Mouse (Mus musculus): ENCODE results near the gene Gipc2. TPM values are rescaled to one million over a fixed set of nuclear protein-coding genes. Genes with fewer than 3 reads are reported as not detected.

Gene Gipc2
- polyA plus RNA-seq, 1 experiment from 2014 or later: 2.1 TPM

DNA sequence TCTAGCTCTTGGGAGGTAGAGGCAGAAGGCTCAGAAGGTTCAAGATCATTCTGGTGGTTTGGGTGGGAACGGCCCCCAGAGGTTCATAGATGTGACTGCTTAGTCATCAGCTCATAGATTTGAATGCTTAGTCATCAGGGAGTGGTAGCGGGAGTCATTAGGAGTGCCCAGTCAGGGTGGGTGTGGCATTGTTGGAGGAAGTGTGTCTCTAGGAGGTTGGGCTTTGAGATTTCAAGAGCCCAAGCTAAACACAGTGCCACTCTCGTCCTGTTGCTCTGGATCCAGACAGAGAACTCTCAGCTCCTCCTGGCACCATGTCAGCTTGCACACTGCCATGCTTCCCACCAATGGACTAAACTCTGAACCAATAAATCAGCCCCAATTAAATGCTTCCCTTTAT is 43.3 kb downstream of the Gipc2 start:
- H3K27ac ChIP-seq: no peak overlapping the region
- no peak overlapping the region for H3K9ac ChIP-seq
- no peak overlapping the region for H3K4me2 ChIP-seq
- WGBS: 79% methylated on average over 3 of the region's 3 CpGs
- no peaks in the 10 kb centered on the region for H3K4me1 ChIP-seq
- ATAC-seq: no peak
- H3K9me3 ChIP-seq (replicated peaks): no peaks in the 10 kb centered on the region
- H3K36me3 ChIP-seq (ENCODE audit: poor library complexity, severe bottlenecking): no peaks in the 10 kb centered on the region
- H3K4me3 ChIP-seq: no peak overlapping the region
- no peaks in the 10 kb centered on the region for H3K27me3 ChIP-seq

DNA sequence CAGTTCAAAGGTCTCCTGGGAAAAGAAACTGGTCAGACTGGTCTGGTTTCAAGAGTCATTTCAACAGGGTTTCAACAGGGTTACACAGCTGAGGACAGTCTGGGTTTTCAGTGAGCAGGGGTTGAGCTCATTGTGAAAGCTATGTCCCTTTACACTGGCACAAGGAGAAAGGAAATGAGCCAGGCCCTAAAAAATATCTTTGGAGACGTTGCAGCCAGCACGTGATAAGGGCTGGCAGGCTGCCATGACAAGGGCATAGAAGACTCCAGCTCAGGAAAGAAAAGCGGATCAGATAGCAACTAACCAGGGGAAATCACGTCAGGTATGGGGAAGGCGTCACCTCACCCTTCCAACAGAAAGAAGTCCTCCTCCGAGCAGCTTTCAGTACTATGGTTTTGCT is 43.9 kb downstream of the Gipc2 start:
- Histone ChIP-seq H3K9ac (no peak overlapping the region), H3K36me3 (ENCODE audit: poor library complexity, severe bottlenecking) (no peaks in the 10 kb centered on the region), H3K4me2 (no peak overlapping the region), H3K27me3 (no peaks in the 10 kb centered on the region), H3K4me3 (no peak overlapping the region), H3K4me1 (no peaks in the 10 kb centered on the region), H3K9me3 (replicated peaks) (no peaks in the 10 kb centered on the region), H3K27ac (no peak overlapping the region)
- 58% methylated on average over 6 of the region's 6 CpGs for WGBS
- ATAC-seq: no peak

DNA sequence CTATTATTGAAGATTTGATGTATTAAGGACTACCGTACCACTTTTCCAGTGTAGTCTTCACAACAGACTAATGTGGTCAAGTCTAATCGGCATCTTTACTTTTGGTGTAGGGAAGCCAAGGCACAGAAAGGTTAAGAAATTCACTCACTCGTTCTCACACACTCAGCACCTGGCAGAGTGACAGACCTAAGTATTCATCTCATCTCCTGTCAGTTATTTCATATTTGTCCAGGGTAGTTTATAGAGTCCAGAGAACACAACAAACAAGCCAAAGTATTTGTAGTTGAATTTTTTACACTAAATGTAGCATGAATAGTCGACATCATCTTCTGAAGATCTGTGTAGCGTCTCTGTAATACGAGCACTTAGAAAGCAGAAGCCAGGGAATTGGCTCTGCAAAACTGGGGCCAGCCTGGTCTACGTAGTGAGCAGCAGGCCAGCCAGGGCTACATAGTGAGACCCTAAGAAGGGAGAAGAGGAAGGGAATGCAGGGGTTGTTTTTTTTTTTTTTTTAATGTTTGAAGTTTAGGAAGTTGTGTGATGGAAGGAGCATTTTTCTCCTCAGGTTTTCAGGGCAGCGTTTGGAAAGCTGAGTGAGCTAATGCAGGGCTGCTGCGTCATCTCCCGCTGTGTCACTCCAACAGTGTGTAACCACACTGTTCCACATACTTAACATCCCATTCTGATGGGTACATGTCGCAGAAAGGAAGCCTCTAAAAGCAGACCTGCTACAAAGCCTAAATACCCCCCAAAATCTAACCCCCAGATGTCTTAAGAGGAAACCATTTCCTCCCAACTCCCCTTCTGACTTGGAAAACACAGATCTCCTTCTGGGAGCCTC is 44.6 kb downstream of the Gipc2 start:
- Histone ChIP-seq H3K4me1 (no peaks in the 10 kb centered on the region), H3K9me3 (replicated peaks) (no peaks in the 10 kb centered on the region), H3K27ac (no peak overlapping the region), H3K9ac (no peak overlapping the region), H3K36me3 (ENCODE audit: poor library complexity, severe bottlenecking) (no peaks in the 10 kb centered on the region), H3K4me2 (no peak overlapping the region), H3K27me3 (no peaks in the 10 kb centered on the region), H3K4me3 (no peak overlapping the region)
- ATAC-seq: no peak
- 86% methylated on average over 11 of the region's 11 CpGs for WGBS

DNA sequence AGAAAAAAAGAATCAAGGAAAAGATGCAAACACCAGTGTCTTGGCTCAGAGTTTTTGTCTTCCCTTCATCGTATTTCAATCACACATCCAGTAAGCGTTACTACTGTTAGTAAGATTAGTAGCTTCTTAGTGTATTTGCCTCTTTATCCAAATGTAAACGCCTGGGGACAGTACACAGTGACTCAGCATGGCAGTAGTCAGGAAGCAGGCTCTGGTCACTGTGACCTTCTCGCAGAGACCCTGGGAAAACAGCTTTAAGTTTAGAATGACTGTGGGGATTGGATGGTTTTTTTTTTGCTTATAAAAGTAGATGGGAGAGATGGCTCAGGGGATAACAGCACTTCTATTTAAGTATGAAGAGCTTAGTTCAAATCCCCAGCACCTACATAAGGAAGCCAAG is 46.0 kb downstream of the Gipc2 start:
- WGBS: 74% methylated on average over 4 of the region's 4 CpGs
- no peak overlapping the region for H3K27ac ChIP-seq
- no peak for ATAC-seq

DNA sequence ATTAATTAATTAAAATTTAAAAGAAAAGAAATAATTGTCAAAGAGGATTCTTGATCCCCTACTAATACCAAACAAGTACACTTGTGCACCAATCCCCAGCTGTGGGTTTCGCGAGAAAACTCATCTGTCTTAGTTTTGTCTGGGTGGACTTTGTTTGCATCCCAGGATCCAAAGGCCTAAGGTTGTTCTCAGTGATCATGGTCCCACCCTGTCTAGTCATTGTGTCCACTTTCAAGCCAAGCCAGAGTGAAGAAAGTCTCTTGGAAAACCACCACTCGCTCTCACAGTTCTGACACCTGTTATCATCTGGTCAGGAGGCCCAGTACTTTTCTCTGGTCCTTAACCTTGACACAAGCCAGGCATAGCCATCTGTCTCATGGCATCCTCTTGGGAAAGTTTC is 48.1 kb downstream of the Gipc2 start:
- no peaks in the 10 kb centered on the region for H3K36me3 ChIP-seq (ENCODE audit: poor library complexity, severe bottlenecking)
- H3K4me2 ChIP-seq: no peak overlapping the region
- no peak overlapping the region for H3K4me3 ChIP-seq
- H3K9ac ChIP-seq: no peak overlapping the region
- H3K4me1 ChIP-seq: peaks cover 4% of the 10 kb centered on the region; the same call in 1 of the 2 replicates
- no peak for ATAC-seq
- WGBS: 99% methylated on average over 3 of the region's 3 CpGs
- H3K27ac ChIP-seq: no peak overlapping the region
- H3K27me3 ChIP-seq: no peaks in the 10 kb centered on the region
- H3K9me3 ChIP-seq (replicated peaks): no peaks in the 10 kb centered on the region

More for the DNA sequence above, 46.0 kb downstream of the Gipc2 start:
- H3K36me3 ChIP-seq (ENCODE audit: poor library complexity, severe bottlenecking): no peaks in the 10 kb centered on the region
- H3K9ac ChIP-seq: no peak overlapping the region
- no peaks in the 10 kb centered on the region for H3K4me1 ChIP-seq
- H3K9me3 ChIP-seq (replicated peaks): no peaks in the 10 kb centered on the region
- H3K27me3 ChIP-seq: no peaks in the 10 kb centered on the region
- H3K4me2 ChIP-seq: no peak overlapping the region
- H3K4me3 ChIP-seq: no peak overlapping the region

DNA sequence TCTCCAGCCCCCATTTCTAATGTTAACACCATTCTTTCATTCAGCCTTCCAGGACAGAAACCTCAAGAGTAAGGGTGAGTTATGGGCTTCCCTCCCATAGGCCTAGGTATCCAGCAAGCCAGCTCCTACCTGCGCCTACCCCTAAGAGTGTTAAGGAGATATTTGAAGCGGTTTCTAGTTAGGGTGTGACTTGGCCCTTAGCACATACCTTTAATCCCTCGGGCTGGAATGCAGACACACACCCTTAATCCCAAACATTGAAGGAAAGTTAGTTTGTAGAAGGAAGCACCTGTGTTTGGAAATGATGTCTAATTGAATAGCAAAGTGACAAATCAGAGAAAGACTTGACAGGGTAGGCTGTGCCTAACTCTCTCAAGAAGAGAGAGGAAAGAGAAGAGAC is 49.9 kb downstream of the Gipc2 start:
- Histone ChIP-seq H3K9ac (no peak overlapping the region), H3K27me3 (no peaks in the 10 kb centered on the region), H3K27ac (no peak overlapping the region), H3K36me3 (ENCODE audit: poor library complexity, severe bottlenecking) (no peaks in the 10 kb centered on the region), H3K4me3 (no peak overlapping the region), H3K9me3 (replicated peaks) (no peaks in the 10 kb centered on the region), H3K4me2 (no peak overlapping the region), H3K4me1 (peaks cover 4% of the 10 kb centered on the region; the same call in 1 of the 2 replicates)
- ATAC-seq: no peak
- WGBS: 88% methylated on average over 3 of the region's 3 CpGs

DNA sequence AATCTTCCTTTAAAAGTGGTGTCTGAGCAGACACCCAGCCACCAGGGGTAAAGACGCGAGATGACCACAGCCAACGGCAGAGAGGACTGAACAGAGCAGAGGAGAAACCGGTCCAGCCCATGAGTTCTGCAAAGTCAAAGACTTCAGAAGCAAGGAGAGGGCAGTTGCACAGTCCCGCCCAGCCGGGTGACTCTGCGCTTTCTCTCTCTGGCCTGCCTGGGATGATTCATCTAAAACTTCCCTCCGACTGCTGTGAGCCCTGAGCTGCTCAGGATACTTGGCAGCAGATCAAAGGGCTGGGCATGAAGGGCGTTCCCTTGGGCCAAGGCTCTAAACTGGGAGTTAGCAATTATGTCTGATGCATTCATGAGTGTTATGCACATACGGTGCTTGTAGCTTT is 51.2 kb downstream of the Gipc2 start:
- H3K9me3 ChIP-seq (replicated peaks): no peaks in the 10 kb centered on the region
- no peak overlapping the region for H3K27ac ChIP-seq
- no peak overlapping the region for H3K4me2 ChIP-seq
- no peak overlapping the region for H3K9ac ChIP-seq
- 36% methylated on average over 10 of the region's 10 CpGs for WGBS
- H3K4me3 ChIP-seq: no peak overlapping the region
- H3K4me1 ChIP-seq: peaks cover 4% of the 10 kb centered on the region; the same call in 1 of the 2 replicates
- H3K36me3 ChIP-seq (ENCODE audit: poor library complexity, severe bottlenecking): no peaks in the 10 kb centered on the region
- 0 out of 2 replicates have a peak, but pooled peaks cover 8% of the 10 kb centered on the region for H3K27me3 ChIP-seq
- peak; percentile 57; the same call in 1 of the 2 replicates for ATAC-seq

DNA sequence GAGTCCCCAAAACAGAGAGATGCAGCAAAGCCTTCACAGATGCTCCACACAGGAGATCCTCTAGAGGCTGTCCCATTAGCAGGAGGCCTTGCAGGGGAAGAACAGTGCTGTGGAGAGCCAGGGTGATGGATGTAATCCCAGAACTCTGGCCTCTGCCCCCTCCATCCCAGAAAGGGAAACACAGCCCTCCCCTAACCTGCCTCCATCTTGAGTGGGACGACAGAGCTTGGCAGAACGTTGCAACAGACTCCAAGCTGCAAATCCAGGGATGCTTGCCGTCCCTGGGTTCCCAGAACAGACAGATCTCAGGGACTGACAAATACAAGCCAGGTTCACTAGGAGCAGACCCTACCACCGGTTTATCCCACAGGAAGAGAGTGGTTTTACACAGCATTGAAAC is 51.8 kb downstream of the Gipc2 start:
- Histone ChIP-seq H3K4me2 (no peak overlapping the region), H3K27ac (no peak overlapping the region), H3K36me3 (ENCODE audit: poor library complexity, severe bottlenecking) (no peaks in the 10 kb centered on the region), H3K9me3 (replicated peaks) (no peaks in the 10 kb centered on the region), H3K27me3 (0 out of 2 replicates have a peak, but pooled peaks cover 8% of the 10 kb centered on the region), H3K9ac (no peak overlapping the region), H3K4me3 (no peak overlapping the region), H3K4me1 (peaks cover 4% of the 10 kb centered on the region; the same call in 1 of the 2 replicates)
- WGBS: 56% methylated on average over 4 of the region's 4 CpGs
- no peak for ATAC-seq

DNA sequence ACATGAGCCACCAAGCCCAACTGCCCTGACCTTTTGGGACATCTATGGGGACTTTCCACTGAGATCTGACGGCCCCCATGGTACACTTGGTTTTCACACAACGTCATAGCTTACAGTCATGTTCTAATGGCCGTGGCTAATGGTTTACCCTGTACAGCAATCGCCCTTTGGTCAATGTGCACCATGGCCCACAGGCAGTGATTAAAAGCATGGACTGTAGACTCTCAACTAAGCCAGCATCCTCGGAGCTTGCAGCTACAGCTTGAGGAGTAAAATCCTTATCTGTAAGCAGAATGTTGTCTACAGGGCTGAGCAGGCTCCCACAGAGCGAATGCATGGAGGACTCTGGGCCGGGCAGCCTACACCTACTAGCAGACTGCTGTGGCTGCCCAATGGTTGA is 52.5 kb downstream of the Gipc2 start:
- no peak for ATAC-seq
- Histone ChIP-seq H3K4me1 (peaks cover 6% of the 10 kb centered on the region; the same call in 1 of the 2 replicates), H3K4me3 (no peak overlapping the region), H3K27ac (no peak overlapping the region), H3K9me3 (replicated peaks) (no peaks in the 10 kb centered on the region), H3K27me3 (0 out of 2 replicates have a peak, but pooled peaks cover 12% of the 10 kb centered on the region), H3K4me2 (no peak overlapping the region), H3K36me3 (ENCODE audit: poor library complexity, severe bottlenecking) (no peaks in the 10 kb centered on the region), H3K9ac (no peak overlapping the region)
- 80% methylated on average over 7 of the region's 7 CpGs for WGBS

DNA sequence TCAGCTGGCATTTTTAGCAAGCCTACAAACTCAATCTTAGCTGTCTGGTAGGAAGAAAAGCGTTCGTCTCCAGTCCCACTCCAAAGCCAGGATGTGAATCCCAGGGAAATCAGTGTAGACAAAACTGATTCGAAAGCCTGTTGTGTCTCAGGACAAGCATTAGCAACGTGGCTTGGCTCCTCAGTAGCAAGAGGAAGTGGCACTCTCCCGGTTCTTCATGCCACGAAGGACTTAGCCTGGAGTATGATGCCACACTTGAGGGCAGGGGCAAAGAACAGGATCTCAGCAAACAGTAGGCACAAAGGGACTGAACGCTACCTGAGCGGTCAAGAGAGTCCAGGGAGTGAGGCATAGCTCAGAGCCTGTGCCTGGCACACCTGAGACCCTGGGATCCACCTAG is 53.4 kb downstream of the Gipc2 start:
- 0 out of 2 replicates have a peak, but pooled peaks cover 13% of the 10 kb centered on the region for H3K27me3 ChIP-seq
- ATAC-seq: no peak
- no peak overlapping the region for H3K27ac ChIP-seq
- H3K9me3 ChIP-seq (replicated peaks): no peaks in the 10 kb centered on the region
- no peaks in the 10 kb centered on the region for H3K36me3 ChIP-seq (ENCODE audit: poor library complexity, severe bottlenecking)
- WGBS: 87% methylated on average over 8 of the region's 8 CpGs
- no peak overlapping the region for H3K4me3 ChIP-seq
- H3K9ac ChIP-seq: no peak overlapping the region
- no peak overlapping the region for H3K4me2 ChIP-seq
- peaks cover 10% of the 10 kb centered on the region; the same call in 1 of the 2 replicates for H3K4me1 ChIP-seq

DNA sequence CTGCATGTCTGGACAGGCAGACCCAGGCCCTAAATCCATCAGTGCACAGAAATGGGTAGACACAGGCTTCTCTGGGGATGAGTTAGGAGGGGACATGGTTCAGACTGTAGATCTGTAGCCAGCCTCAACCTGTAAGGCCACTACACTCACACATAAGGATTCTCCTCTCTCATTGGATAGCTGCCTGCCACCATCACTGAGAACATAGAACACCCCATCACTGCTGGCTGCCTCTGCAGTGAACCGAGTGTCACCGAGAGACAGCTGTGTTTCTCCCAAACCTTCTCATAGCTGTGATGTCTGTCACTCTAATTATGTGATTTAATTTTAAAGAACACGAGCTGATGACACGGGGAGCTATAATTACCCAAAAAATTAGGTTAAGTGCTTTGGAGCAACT is 54.5 kb downstream of the Gipc2 start:
- no peak for ATAC-seq
- 59% methylated on average over 4 of the region's 4 CpGs for WGBS

DNA sequence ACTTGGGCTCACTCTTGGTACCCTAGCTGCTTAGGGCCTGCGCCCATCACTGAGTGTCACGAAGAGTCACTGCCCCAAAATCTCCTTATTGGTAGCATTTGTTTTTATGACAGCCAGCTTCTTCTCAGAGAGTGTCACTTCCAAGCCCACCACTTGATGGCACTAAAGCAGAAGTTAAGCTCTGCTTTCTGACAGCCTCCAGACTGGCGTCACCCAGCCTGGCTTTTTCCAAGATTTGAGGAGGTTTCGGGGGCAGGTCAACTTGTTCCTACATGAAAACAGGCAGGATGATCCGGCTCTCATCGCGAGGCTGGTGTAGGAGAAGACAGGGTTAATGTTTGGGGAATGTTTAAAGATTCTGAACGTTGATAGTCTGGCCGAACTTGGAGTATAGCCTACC is 54.9 kb downstream of the Gipc2 start:
- H3K4me3 ChIP-seq: no peak overlapping the region
- peaks cover 23% of the 10 kb centered on the region for H3K4me1 ChIP-seq
- H3K9me3 ChIP-seq (replicated peaks): no peaks in the 10 kb centered on the region
- no peak overlapping the region for H3K9ac ChIP-seq
- 0 out of 2 replicates have a peak, but pooled peaks cover 13% of the 10 kb centered on the region for H3K27me3 ChIP-seq
- peak; percentile 17 for ATAC-seq
- H3K27ac ChIP-seq: no peak overlapping the region
- no peaks in the 10 kb centered on the region for H3K36me3 ChIP-seq (ENCODE audit: poor library complexity, severe bottlenecking)
- H3K4me2 ChIP-seq: 0 out of 2 replicates have a peak overlapping the region, but pooled peaks have one; percentile 10
- 25% methylated on average over 9 of the region's 9 CpGs for WGBS

More for the DNA sequence above, 54.5 kb downstream of the Gipc2 start:
- H3K27ac ChIP-seq: no peak overlapping the region
- H3K4me1 ChIP-seq: peaks cover 19% of the 10 kb centered on the region
- no peak overlapping the region for H3K4me2 ChIP-seq
- H3K4me3 ChIP-seq: no peak overlapping the region
- H3K9ac ChIP-seq: no peak overlapping the region
- 0 out of 2 replicates have a peak, but pooled peaks cover 13% of the 10 kb centered on the region for H3K27me3 ChIP-seq
- H3K36me3 ChIP-seq (ENCODE audit: poor library complexity, severe bottlenecking): no peaks in the 10 kb centered on the region
- H3K9me3 ChIP-seq (replicated peaks): no peaks in the 10 kb centered on the region

Measured in forebrain, embryonic 13.5 days (tissue).